Mouse (Mus musculus) ovary, postnatal 36 days (tissue): ENCODE measurements around the gene Ranbp10.

Experiments
- DNase-seq: peaks from one replicate; pipeline ENCODE4 v3.0.0; 2022; ENCODE audit warnings: low spot score, mixed read lengths

Gene Ranbp10

GRCm38 (mm10) chr8:105826861-105827848 is at the start of gene Ranbp10, which contains the start of gene Tsnaxip1:
Gene Ranbp10 (minus strand): TSS chr8:105827350.
Gene Tsnaxip1 (plus strand): TSS chr8:105827731.
- DNase-seq, result peak; percentile 91

GRCm38 (mm10) chr8:105874301-105874700 is 47.2 kb upstream of the Ranbp10 start:
- no peak for DNase-seq

GRCm38 (mm10) chr8:105866364-105867029 is 39.3 kb upstream of the Ranbp10 start:
- DNase-seq, result no peak

- no peak for DNase-seq
Observed at GRCm38 (mm10) chr8:105861951-105862350, 34.8 kb upstream of the Ranbp10 start.

GRCm38 (mm10) chr8:105860143-105860981 is 33.2 kb upstream of the Ranbp10 start, which contains the start of gene Nutf2:
Gene Nutf2 (plus strand): TSS chr8:105860580.
- DNase-seq, result peak; percentile 94

- DNase-seq, result no peak
Observed at GRCm38 (mm10) chr8:105859314-105859713, 32.2 kb upstream of the Ranbp10 start.

- no peak for DNase-seq
Observed at GRCm38 (mm10) chr8:105858495-105858894, 31.3 kb upstream of the Ranbp10 start.

GRCm38 (mm10) chr8:105856168-105856835 is 29.2 kb upstream of the Ranbp10 start:
- no peak for DNase-seq

- DNase-seq, result no peak
Observed at GRCm38 (mm10) chr8:105855248-105856167, 28.4 kb upstream of the Ranbp10 start.

GRCm38 (mm10) chr8:105854715-105855216 is 27.6 kb upstream of the Ranbp10 start, which contains the start of gene Thap11:
Gene Thap11 (plus strand): TSS chr8:105855132.
- peak; percentile 90 for DNase-seq

- no peak for DNase-seq
Observed at GRCm38 (mm10) chr8:105854303-105854702, 27.2 kb upstream of the Ranbp10 start.

GRCm38 (mm10) chr8:105853178-105853577 is 26.0 kb upstream of the Ranbp10 start, which contains the start of gene Cenpt:
Gene Cenpt (minus strand): TSS chr8:105853278.
- no peak for DNase-seq

GRCm38 (mm10) chr8:105852146-105852729 is 25.1 kb upstream of the Ranbp10 start:
- DNase-seq, result no peak

GRCm38 (mm10) chr8:105851651-105852143 is 24.5 kb upstream of the Ranbp10 start:
- DNase-seq, result peak; percentile 86

GRCm38 (mm10) chr8:105850611-105851010 is 23.5 kb upstream of the Ranbp10 start:
- DNase-seq, result no peak

GRCm38 (mm10) chr8:105850014-105850413 is 22.9 kb upstream of the Ranbp10 start:
- DNase-seq, result no peak

GRCm38 (mm10) chr8:105846678-105847077 is 19.5 kb upstream of the Ranbp10 start:
- no peak for DNase-seq

GRCm38 (mm10) chr8:105839209-105839608 is 12.1 kb upstream of the Ranbp10 start:
- DNase-seq, result no peak

GRCm38 (mm10) chr8:105836991-105837390 is 9.8 kb upstream of the Ranbp10 start:
- no peak for DNase-seq
